Mouse (Mus musculus) kidney, embryonic 14.5 days (tissue): ENCODE data around the gene Gpc4. TPM values are rescaled to one million over a fixed set of nuclear protein-coding genes. Genes with fewer than 3 reads are reported as not detected.

Experiments
- ATAC-seq: fragments of 200-750 bp; cut with Nextera tagmentation; 2 replicates; pipeline ENCODE4 v1.8.0; 2017; ENCODE audit warnings: moderate number of reproducible peaks, mild to moderate bottlenecking, moderate TSS enrichment, moderate library complexity; ENCODE audit not compliant: low FRiP score, low TSS enrichment
- H3K27ac ChIP-seq: fragments of 300-500 bp; sonication (generic); 2 replicates; pipeline ENCODE4 v1.5.1; 2014; ENCODE audit warnings: low read depth, mild to moderate bottlenecking, low read length, moderate library complexity, mixed read lengths
- H3K27me3 ChIP-seq: fragments of 300-500 bp; sonication (generic); 2 replicates; pipeline ENCODE4 v1.6.1; 2014; ENCODE audit warnings: mild to moderate bottlenecking, low read length; ENCODE audit not compliant: control insufficient read depth, insufficient read depth
- H3K36me3 ChIP-seq: fragments of 300-500 bp; sonication (generic); 2 replicates; pipeline ENCODE4 v1.6.1; 2014; ENCODE audit warnings: low read length, mixed read lengths; ENCODE audit not compliant: control insufficient read depth, insufficient read depth
- H3K4me1 ChIP-seq: fragments of 300-500 bp; sonication (generic); 2 replicates; pipeline ENCODE4 v1.6.1; 2014; ENCODE audit warnings: low read length, mixed read lengths; ENCODE audit not compliant: control insufficient read depth, insufficient read depth
- H3K4me2 ChIP-seq: fragments of 300-500 bp; sonication (generic); replicated peaks from 2 replicates; pipeline ENCODE4 v1.6.1; 2014; ENCODE audit warnings: low read depth, mild to moderate bottlenecking, low read length
- H3K4me3 ChIP-seq: fragments of 300-500 bp; sonication (generic); 2 replicates; pipeline ENCODE4 v1.5.1; 2014; ENCODE audit warnings: mild to moderate bottlenecking, low read length
- H3K9ac ChIP-seq: fragments of 300-500 bp; sonication (generic); 2 replicates; pipeline ENCODE4 v1.6.1; 2014; ENCODE audit warnings: low read depth, mild to moderate bottlenecking, low read length, moderate library complexity
- H3K9me3 ChIP-seq: fragments of 300-500 bp; sonication (generic); 2 replicates; pipeline ENCODE4 v1.6.1; 2016; ENCODE audit warnings: low read length; ENCODE audit not compliant: control insufficient read depth
- WGBS: fragments of 180-500 bp; shearing (Covaris S2); extraction: QIAGEN DNeasy Blood & Tissue Kit; methylation state at CpG from one replicate; pipeline ENCODE4 v1.1.7; 2014; 5-methylcytosine and 5-hydroxymethylcytosine counted together
- polyA plus RNA-seq: library from polyadenylated mRNA; unstranded; fragments of >200 nt; fragmentation: Nextera tagmentation; extraction: Ambion mirVana; gene quantifications from 2 replicates; pipeline ENCODE4 v1.2.1, GENCODE M21; 2014

Gene Gpc4
- polyA plus RNA-seq, 1 experiment from 2014 or later: 38.0 TPM

DNA sequence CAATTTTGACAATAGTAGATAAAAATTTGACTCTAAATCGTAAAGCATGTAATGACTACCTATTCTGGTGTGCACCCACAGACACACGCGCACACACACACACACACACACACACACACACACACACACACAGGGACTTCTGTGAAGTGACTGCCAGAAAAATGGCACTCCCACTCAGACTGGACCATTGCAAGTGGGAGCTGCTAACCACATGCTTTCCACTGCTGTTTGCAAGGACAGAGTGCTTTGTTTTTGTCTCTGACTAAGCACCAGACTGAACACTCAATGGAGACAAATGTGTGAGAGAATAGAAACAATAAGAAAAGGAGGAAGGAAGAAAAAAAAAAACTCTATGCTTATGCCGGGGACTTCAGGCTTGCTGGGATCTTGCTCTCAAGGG, 11.6 kb downstream of the Gpc4 start:
- H3K27ac ChIP-seq: 0 out of 2 replicates have a peak overlapping the region, but pooled peaks have one; percentile 24
- H3K4me2 ChIP-seq: no peak overlapping the region
- H3K27me3 ChIP-seq: no peaks in the 10 kb centered on the region; the same call in 1 of the 2 replicates
- H3K4me3 ChIP-seq: no peak overlapping the region
- no peaks in the 10 kb centered on the region for H3K36me3 ChIP-seq
- H3K4me1 ChIP-seq: no peaks in the 10 kb centered on the region
- no peak overlapping the region for H3K9ac ChIP-seq
- WGBS: 73% methylated on average over 4 of the region's 4 CpGs
- ATAC-seq: no peak
- no peaks in the 10 kb centered on the region for H3K9me3 ChIP-seq

DNA sequence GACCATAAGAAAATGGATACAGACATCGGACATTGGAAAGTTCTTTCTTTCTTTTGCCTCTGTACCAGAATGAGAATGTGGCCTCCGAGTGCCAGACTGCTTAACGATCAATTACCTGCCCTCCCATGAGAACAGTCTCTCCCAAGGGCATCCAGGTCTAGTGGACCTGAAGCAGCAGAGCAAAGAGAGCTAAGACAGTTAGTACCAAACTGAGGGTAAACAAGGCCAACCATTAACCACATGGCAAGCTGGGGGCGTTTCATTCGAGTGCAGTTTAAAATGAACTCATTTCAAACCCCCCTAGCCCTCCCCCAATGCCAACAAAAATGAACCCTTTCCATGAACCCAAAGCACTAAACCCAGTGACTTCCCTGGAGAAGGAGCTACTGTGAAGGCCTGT, 12.1 kb downstream of the Gpc4 start:
- ATAC-seq: no peak
- Histone ChIP-seq H3K27ac (no peak overlapping the region), H3K9me3 (no peaks in the 10 kb centered on the region), H3K27me3 (no peaks in the 10 kb centered on the region; the same call in 1 of the 2 replicates), H3K4me3 (no peak overlapping the region), H3K36me3 (no peaks in the 10 kb centered on the region), H3K4me1 (no peaks in the 10 kb centered on the region), H3K9ac (no peak overlapping the region), H3K4me2 (no peak overlapping the region)
- WGBS: 74% methylated on average over 5 of the region's 5 CpGs

DNA sequence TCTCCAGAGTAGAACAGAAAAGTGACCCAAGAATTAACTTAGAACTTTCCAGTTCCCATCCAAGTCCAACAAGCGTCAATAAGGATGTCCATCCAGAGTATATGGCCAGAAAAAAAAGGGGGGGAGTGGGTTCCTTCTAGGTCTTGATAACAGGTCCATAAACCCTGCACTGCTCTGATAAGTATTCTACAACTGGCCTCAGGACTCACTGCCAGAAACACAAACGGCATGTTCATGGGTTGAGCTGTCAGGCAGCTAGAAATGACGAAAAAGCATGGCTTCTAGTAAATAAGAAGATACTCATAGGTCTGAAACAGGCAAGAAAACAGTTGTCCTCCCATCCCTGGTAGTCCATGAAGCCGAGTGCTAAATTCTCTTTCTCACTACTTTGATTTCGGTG, 13.5 kb downstream of the Gpc4 start:
- ATAC-seq: no peak
- H3K27ac ChIP-seq: no peak overlapping the region
- 83% methylated on average over 5 of the region's 5 CpGs for WGBS

DNA sequence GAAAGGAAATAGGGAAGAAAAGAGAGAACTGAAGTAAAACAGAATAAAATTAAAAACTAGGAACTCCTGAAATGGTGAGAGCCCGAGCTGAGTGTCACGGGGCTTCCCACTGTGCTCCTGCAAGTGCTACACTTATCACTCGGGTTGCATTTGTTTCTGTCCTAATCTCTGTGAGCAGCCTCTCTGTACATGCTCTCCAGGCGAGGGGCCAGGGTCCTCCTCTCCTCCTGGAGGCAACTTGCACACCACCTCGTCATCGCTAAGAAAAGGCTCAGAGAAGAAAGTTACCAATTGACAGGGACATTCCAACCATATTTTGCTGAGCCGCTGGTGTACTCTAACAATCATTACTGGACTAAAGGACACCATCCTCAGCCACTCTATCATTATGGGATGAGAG, 14.0 kb downstream of the Gpc4 start:
- Histone ChIP-seq H3K36me3 (no peaks in the 10 kb centered on the region), H3K4me3 (no peak overlapping the region), H3K4me1 (no peaks in the 10 kb centered on the region), H3K27ac (no peak overlapping the region), H3K4me2 (no peak overlapping the region), H3K9me3 (no peaks in the 10 kb centered on the region), H3K27me3 (no peaks in the 10 kb centered on the region; the same call in 1 of the 2 replicates), H3K9ac (no peak overlapping the region)
- ATAC-seq: no peak
- WGBS: 76% methylated on average over 7 of the region's 7 CpGs

More for the DNA sequence above, 13.5 kb downstream of the Gpc4 start:
- Histone ChIP-seq H3K4me3 (no peak overlapping the region), H3K9me3 (no peaks in the 10 kb centered on the region), H3K36me3 (no peaks in the 10 kb centered on the region), H3K27me3 (no peaks in the 10 kb centered on the region; the same call in 1 of the 2 replicates), H3K4me1 (no peaks in the 10 kb centered on the region), H3K4me2 (no peak overlapping the region), H3K9ac (no peak overlapping the region)

DNA sequence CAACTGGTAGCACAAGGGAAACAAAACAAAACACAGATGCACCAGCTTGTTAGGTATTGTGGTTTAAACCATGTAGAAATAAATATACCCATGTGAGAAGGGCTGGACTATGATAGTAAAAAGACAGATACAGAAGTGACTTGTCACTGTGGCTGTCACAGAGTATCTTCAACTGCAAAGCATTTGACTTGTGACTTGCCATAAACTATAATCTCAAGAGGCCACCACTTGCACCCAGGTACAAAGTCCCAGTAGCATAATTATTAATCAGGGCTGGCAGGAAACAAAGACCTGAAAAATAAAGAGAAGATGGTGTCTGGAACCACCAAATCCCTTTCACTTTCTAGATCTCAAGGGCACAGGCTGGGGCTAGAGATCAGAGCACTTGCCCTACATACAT, 19.5 kb downstream of the Gpc4 start:
- H3K4me3 ChIP-seq: no peak overlapping the region
- H3K4me1 ChIP-seq: no peaks in the 10 kb centered on the region
- no peak overlapping the region for H3K4me2 ChIP-seq
- no peaks in the 10 kb centered on the region for H3K9me3 ChIP-seq
- H3K9ac ChIP-seq: no peak overlapping the region
- no peaks in the 10 kb centered on the region for H3K27me3 ChIP-seq
- H3K27ac ChIP-seq: no peak overlapping the region
- no peak for ATAC-seq
- H3K36me3 ChIP-seq: no peaks in the 10 kb centered on the region

DNA sequence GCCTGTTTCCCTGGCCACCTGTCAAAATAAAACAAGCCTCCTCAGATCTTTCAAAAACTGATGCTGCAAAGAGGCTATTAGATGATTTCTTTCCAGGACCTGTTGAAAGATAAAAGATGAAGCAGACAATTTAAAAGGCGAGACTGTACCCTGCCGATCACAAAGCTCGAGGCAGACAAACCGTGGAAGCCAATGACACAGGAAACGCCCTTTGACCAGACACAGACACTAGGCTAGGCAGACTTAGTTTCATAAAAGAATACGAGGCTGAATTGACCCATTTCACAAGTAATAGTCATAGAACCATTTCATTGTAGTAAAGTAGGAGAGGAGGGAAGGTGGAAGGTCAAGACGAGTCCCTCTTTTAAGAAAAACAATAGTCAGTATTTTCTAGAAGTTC, 20.6 kb downstream of the Gpc4 start:
- H3K4me3 ChIP-seq: no peak overlapping the region
- no peak overlapping the region for H3K9ac ChIP-seq
- H3K4me1 ChIP-seq: no peaks in the 10 kb centered on the region
- H3K4me2 ChIP-seq: no peak overlapping the region
- H3K36me3 ChIP-seq: no peaks in the 10 kb centered on the region
- ATAC-seq: no peak
- H3K9me3 ChIP-seq: no peaks in the 10 kb centered on the region
- 56% methylated on average over 7 of the region's 7 CpGs for WGBS
- H3K27ac ChIP-seq: no peak overlapping the region
- H3K27me3 ChIP-seq: peaks cover 4% of the 10 kb centered on the region; the same call in 1 of the 2 replicates

DNA sequence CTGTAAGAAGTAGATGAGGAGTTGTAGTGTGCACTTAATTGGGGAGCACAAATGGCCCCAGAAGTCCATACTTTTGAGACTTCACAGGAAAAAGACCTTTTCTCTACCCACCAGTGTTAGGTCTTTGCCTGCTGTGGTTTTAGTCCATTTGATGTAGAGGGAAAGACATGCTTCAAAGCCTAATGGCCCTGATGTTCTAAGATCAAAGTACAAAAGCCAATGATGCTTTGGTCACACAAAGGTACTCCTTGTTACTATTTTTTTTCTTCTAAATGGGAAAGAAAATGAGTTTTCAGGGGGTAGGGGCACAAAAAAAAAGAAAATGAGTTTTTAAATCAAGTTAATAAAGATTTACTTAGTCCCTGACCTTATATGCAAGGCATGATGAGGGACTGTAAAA, 24.7 kb downstream of the Gpc4 start:
- Histone ChIP-seq H3K4me1 (no peaks in the 10 kb centered on the region), H3K36me3 (no peaks in the 10 kb centered on the region), H3K27me3 (peaks cover 4% of the 10 kb centered on the region; the same call in 1 of the 2 replicates), H3K4me3 (no peak overlapping the region), H3K9ac (no peak overlapping the region), H3K27ac (no peak overlapping the region), H3K4me2 (no peak overlapping the region), H3K9me3 (no peaks in the 10 kb centered on the region)
- ATAC-seq: no peak

DNA sequence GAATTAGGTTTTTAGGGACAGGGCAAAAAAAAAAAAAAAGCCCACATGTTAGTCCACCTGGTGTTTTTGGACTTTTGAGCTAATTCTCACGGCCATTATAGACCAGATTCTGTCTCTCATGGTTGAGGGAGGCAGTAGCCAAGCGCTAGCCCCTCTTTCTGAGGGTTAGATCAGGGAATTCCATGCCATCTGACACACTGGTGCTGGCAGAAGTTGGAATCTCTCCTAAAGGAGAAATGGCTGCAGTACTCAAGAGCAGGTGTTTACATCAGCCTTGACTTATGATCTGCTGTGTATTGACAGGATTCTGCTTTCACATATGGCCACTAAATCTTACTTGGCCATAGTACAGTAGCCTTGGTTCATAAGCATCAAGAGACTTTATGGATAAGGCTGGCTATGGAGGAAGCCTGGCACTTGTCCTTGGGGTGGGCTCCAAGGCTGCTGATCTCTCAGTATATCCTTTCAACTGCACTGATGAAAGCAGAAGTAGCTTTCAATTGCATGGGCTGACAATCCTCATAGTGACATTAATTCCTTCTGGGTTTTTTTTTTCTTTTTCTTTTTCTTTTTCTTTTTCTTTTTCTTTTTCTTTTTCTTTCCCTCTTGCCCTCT, 26.5 kb downstream of the Gpc4 start:
- no peak overlapping the region for H3K27ac ChIP-seq
- peaks cover 4% of the 10 kb centered on the region; the same call in 1 of the 2 replicates for H3K27me3 ChIP-seq
- no peak overlapping the region for H3K4me2 ChIP-seq
- no peak overlapping the region for H3K9ac ChIP-seq
- no peak overlapping the region for H3K4me3 ChIP-seq
- H3K9me3 ChIP-seq: no peaks in the 10 kb centered on the region
- ATAC-seq: no peak
- WGBS: 75% methylated on average over 2 of the region's 2 CpGs
- no peaks in the 10 kb centered on the region for H3K36me3 ChIP-seq
- H3K4me1 ChIP-seq: no peaks in the 10 kb centered on the region

DNA sequence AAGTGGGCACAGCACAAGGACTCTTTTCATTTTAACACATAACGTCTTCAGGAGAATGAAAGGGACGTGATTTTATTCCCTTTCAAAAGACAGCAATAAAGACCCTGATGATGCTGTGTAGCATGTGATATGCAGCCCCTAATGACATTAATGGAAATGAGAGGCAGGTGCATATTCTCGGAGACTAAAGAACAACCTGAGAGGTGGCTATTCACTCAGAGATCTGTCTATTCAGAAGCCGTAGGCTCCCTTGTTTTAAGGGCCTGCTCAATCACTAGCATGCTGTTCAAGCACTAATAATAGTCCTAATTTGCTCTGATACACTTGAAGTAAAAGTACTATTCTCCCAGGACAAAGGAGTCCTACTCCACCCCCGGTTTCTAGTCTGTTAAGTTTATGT, 27.0 kb downstream of the Gpc4 start:
- no peak overlapping the region for H3K27ac ChIP-seq
- WGBS: 79% methylated on average over 5 of the region's 5 CpGs

More for the DNA sequence above, 27.0 kb downstream of the Gpc4 start:
- Histone ChIP-seq H3K4me3 (no peak overlapping the region), H3K27me3 (peaks cover 4% of the 10 kb centered on the region; the same call in 1 of the 2 replicates), H3K4me1 (no peaks in the 10 kb centered on the region), H3K4me2 (no peak overlapping the region), H3K36me3 (no peaks in the 10 kb centered on the region), H3K9ac (no peak overlapping the region), H3K9me3 (no peaks in the 10 kb centered on the region)
- ATAC-seq: no peak
